Mouse (Mus musculus) neural tube, embryonic 10.5 days (tissue): ENCODE results near the gene Itga1.

Experiments
- DNase-seq: peaks from one replicate; pipeline ENCODE4 v3.0.0-alpha.2; 2017; ENCODE audit warnings: low spot score; ENCODE audit errors: extremely low spot score

Itga1 gene

GRCm38 (mm10) chr13:115054783-115055182 is 47.0 kb downstream of the Itga1 start:
- DNase-seq: peak; percentile 27

- no peak for DNase-seq
These were observed 49.2 kb downstream of the Itga1 start for GRCm38 (mm10) chr13:115052568-115052967.

GRCm38 (mm10) chr13:115050660-115051559 is 50.9 kb downstream of the Itga1 start:
- no peak for DNase-seq

GRCm38 (mm10) chr13:115042652-115043051 is 59.1 kb downstream of the Itga1 start:
- DNase-seq: no peak

- DNase-seq: no peak
These were observed 64.5 kb downstream of the Itga1 start for GRCm38 (mm10) chr13:115037304-115037703.

GRCm38 (mm10) chr13:115035387-115035786 is 66.4 kb downstream of the Itga1 start:
- DNase-seq: no peak

GRCm38 (mm10) chr13:115033135-115033534 is 68.6 kb downstream of the Itga1 start:
- DNase-seq: no peak

- DNase-seq: no peak
These were observed 70.4 kb downstream of the Itga1 start for GRCm38 (mm10) chr13:115031177-115032000.

GRCm38 (mm10) chr13:115025394-115025793 is 76.4 kb downstream of the Itga1 start:
- no peak for DNase-seq

GRCm38 (mm10) chr13:115022117-115022787 is 79.5 kb downstream of the Itga1 start:
- DNase-seq: no peak

GRCm38 (mm10) chr13:115021411-115021810 is 80.4 kb downstream of the Itga1 start:
- no peak for DNase-seq

GRCm38 (mm10) chr13:115020727-115021126 is 81.0 kb downstream of the Itga1 start:
- no peak for DNase-seq

GRCm38 (mm10) chr13:115017545-115017944 is 84.2 kb downstream of the Itga1 start:
- no peak for DNase-seq

- DNase-seq: no peak
These were observed 90.2 kb downstream of the Itga1 start for GRCm38 (mm10) chr13:115011547-115011946.

GRCm38 (mm10) chr13:115006213-115006835 is 95.4 kb downstream of the Itga1 start:
- DNase-seq: no peak

- no peak for DNase-seq
These were observed 96.4 kb downstream of the Itga1 start for GRCm38 (mm10) chr13:115005342-115005741.

GRCm38 (mm10) chr13:115003444-115004053 is 98.2 kb downstream of the Itga1 start:
- DNase-seq: no peak

GRCm38 (mm10) chr13:115002837-115003236 is 98.9 kb downstream of the Itga1 start:
- DNase-seq: no peak

- no peak for DNase-seq
These were observed 99.6 kb downstream of the Itga1 start for GRCm38 (mm10) chr13:115002155-115002554.

- no peak for DNase-seq
These were observed 102.2 kb downstream of the Itga1 start for GRCm38 (mm10) chr13:114999582-114999981.

GRCm38 (mm10) chr13:114998100-114998499 is 103.7 kb downstream of the Itga1 start:
- DNase-seq: no peak
